Mouse (Mus musculus) embryonic facial prominence, embryonic 11.5 days (tissue): ENCODE measurements around the gene Rai14. TPM values are rescaled to one million over a fixed set of nuclear protein-coding genes. Genes with fewer than 3 reads are reported as not detected.
A peak's percentile ranks its signal among the peaks of the same experiment; 100 is the strongest.

Experiments used
- ATAC-seq: fragments of 200-750 bp; cut with Nextera tagmentation; replicated peaks from 2 replicates; pipeline ENCODE4 v1.8.0; 2017; ENCODE audit warnings: low read depth; ENCODE audit not compliant: insufficient number of reproducible peaks, low FRiP score, low TSS enrichment
- DNase-seq: peaks from one replicate; pipeline ENCODE4 v3.0.0-alpha.2; 2015; ENCODE audit warnings: low spot score
- H3K27ac ChIP-seq: fragments of 300-500 bp; sonication (generic); replicated peaks from 2 replicates; pipeline ENCODE4 v1.5.1; 2014; ENCODE audit warnings: mild to moderate bottlenecking, low read depth, low read length, control low read depth
- H3K27me3 ChIP-seq: fragments of 300-500 bp; sonication (generic); 2 replicates; pipeline ENCODE4 v1.6.1; 2014; ENCODE audit warnings: mild to moderate bottlenecking, low read length, moderate library complexity, mixed read lengths; ENCODE audit not compliant: control insufficient read depth, insufficient read depth
- H3K36me3 ChIP-seq: fragments of 300-500 bp; sonication (generic); replicated peaks from 2 replicates; pipeline ENCODE4 v1.6.1; 2014; ENCODE audit warnings: low read depth, mild to moderate bottlenecking, low read length, moderate library complexity, mixed read lengths; ENCODE audit not compliant: control insufficient read depth, insufficient read depth
- H3K4me1 ChIP-seq: fragments of 300-500 bp; sonication (generic); 2 replicates; pipeline ENCODE4 v1.6.1; 2014; ENCODE audit warnings: low read length, mixed read lengths; ENCODE audit not compliant: control insufficient read depth, insufficient read depth
- H3K4me2 ChIP-seq: fragments of 300-500 bp; sonication (generic); 2 replicates; pipeline ENCODE4 v1.6.1; 2014; ENCODE audit warnings: low read depth, mild to moderate bottlenecking, control low read depth, low read length, moderate library complexity
- H3K4me3 ChIP-seq: fragments of 300-500 bp; sonication (generic); 2 replicates; pipeline ENCODE4 v1.5.1; 2014; ENCODE audit warnings: low read depth, low read length, control low read depth
- H3K9ac ChIP-seq: fragments of 300-500 bp; sonication (generic); replicated peaks from 2 replicates; pipeline ENCODE4 v1.6.1; 2014; ENCODE audit warnings: mild to moderate bottlenecking, control low read depth, low read length
- H3K9me3 ChIP-seq: fragments of 300-500 bp; sonication (generic); replicated peaks from 2 replicates; pipeline ENCODE4 v1.6.1; 2016; ENCODE audit warnings: mild to moderate bottlenecking, low read length, inconsistent platforms, mixed read lengths; ENCODE audit not compliant: control insufficient read depth
- WGBS: fragments of 180-500 bp; shearing (Covaris S2); extraction: QIAGEN DNeasy Blood & Tissue Kit; methylation state at CpG from one replicate; pipeline ENCODE4 v1.1.7; 2014; 5-methylcytosine and 5-hydroxymethylcytosine counted together
- polyA plus RNA-seq: library from polyadenylated mRNA; unstranded; fragments of >200 nt; fragmentation: Nextera tagmentation; extraction: Ambion mirVana; gene quantifications from 2 replicates; pipeline ENCODE4 v1.2.1, GENCODE M21; 2014

Rai14 gene
- polyA plus RNA-seq, 1 experiment from 2014 or later, result 92.0 TPM

DNA sequence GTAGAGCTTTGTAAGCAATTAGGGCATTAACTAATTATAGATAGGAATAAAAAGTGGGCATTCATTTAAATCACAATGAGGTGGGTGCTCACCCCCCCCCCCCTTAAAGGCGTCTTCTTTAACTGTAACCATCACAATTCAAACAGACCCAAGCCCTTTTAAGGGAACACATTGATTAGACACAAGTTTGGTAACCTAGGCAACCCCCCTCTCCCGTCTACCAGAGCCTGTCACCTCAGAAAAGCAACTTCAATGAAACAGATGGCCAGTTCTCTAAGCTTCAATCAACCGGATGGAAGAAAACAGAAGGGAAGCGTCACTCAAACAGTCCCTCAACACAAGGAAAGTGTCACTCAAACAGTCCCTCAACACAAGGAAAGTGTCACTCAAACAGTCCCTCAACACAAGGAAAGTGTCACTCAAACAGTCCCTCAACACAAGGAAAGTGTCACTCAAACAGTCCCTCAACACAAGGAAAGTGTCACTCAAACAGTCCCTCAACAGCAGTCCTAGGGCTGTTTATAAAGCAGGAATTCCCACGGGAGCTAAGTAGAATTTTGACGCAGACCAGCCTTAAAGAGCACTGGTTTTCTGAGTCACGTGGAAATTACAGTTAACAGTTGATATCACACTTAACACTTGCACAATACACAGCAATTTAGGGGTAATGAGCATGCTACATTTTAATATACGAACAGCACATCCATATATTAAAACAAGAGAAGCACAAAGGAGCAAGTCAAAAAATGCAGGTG is 59.1 kb downstream of the Rai14 start:
- H3K9me3 ChIP-seq, result no peaks in the 10 kb centered on the region
- 36% methylated on average over 8 of the region's 8 CpGs for WGBS
- H3K9ac ChIP-seq, result no peak overlapping the region
- ATAC-seq (no peak), DNase-seq (peak; percentile 43)
- no peaks in the 10 kb centered on the region; the same call in 1 of the 2 replicates for H3K4me1 ChIP-seq
- H3K36me3 ChIP-seq, result no peaks in the 10 kb centered on the region
- no peak overlapping the region for H3K4me3 ChIP-seq
- no peak overlapping the region for H3K27ac ChIP-seq
- H3K4me2 ChIP-seq, result no peak overlapping the region
- H3K27me3 ChIP-seq, result no peaks in the 10 kb centered on the region

DNA sequence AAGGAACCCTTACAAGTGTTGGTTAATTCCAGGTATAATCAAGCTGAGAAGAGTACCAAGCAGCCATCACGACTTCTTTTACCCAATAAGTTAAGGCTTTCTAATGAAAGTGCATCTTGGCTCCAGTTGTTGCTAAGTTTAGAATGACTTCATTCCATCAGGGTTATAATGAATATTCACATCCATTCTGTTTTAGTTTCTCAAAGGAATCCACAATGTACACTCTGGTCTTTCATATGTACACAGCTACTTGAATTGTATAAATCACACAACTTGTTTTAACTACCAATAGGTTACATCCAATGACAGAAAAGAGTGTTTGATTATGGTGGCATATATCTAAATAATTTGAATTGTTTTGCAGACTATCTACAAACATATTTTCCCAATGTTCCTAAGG is 59.7 kb downstream of the Rai14 start:
- ATAC-seq, result no peak
- H3K9me3 ChIP-seq, result no peaks in the 10 kb centered on the region
- H3K36me3 ChIP-seq, result no peaks in the 10 kb centered on the region
- H3K4me3 ChIP-seq, result no peak overlapping the region
- 72% methylated on average over 1 of the region's 1 CpGs for WGBS
- no peak overlapping the region for H3K4me2 ChIP-seq
- H3K9ac ChIP-seq, result no peak overlapping the region
- no peak for DNase-seq
- no peaks in the 10 kb centered on the region for H3K27me3 ChIP-seq
- H3K27ac ChIP-seq, result no peak overlapping the region
- no peaks in the 10 kb centered on the region; the same call in 1 of the 2 replicates for H3K4me1 ChIP-seq

DNA sequence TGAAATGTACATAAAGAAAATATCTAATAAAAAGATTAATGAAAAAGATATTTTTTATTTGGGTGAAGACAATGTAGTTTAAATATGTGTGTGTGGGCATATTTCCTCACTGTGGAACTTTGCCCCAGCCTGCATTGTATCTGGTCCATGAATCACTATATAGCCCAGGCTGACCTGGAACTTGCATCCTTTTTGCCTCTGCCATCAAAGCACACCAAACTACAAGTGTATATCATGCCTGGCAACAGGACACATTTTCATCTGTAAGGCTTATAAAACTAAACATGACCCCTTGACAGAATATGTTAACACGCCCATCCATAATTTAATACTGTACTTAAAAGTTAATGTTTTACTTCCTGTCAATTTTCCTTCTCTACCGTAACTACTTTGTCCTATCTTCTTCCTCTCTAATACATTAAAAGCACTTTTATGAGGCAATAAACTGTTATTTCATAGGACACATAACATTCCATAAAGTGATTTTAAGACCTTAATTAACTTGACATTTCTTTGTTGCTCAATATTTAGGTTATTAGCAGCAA is 61.4 kb downstream of the Rai14 start:
- Histone ChIP-seq H3K9me3 (no peaks in the 10 kb centered on the region), H3K27ac (no peak overlapping the region), H3K4me3 (no peak overlapping the region), H3K4me2 (no peak overlapping the region), H3K36me3 (no peaks in the 10 kb centered on the region), H3K4me1 (peaks cover 2% of the 10 kb centered on the region; the same call in 1 of the 2 replicates), H3K27me3 (no peaks in the 10 kb centered on the region), H3K9ac (no peak overlapping the region)
- no peak for ATAC-seq
- DNase-seq, result no peak
- WGBS, result 81% methylated on average over 2 of the region's 2 CpGs

DNA sequence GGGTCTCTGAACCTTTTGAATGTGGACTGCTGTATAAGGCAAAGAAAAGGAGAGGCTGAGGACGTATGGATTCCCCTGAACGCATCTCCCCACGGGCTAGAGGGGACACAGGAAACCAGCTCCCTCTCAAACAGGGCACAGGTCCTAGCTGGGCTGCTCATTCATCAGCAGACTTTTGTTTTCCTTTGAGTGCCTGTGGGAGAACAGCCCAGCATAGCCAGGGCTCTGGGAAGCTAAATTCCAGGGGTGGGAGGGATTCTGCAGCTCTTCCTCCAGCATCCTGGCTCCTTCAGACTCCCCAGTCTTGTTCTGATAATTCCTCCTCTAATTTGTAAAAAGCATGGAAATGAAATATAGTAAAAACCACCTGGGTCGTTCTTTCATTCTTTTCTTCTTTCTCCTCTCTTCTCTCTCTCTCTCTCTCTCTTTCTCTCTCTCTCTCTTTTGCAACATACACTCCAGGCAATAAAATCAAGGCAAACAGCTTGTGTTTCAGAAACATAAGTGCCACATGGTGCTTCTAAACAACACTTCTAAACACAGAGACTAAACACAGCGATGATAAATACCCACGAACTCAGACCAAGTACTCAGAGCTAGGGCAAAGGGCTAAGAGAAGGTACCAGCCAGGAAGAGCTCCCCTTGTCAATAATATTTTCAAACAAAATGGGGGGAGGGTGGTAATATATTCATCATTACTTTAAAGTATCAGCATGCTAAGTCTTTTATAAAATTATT is 65.9 kb downstream of the Rai14 start:
- ATAC-seq (peak; percentile 94), DNase-seq (peak; percentile 79)
- 10% methylated on average over 6 of the region's 6 CpGs for WGBS
- H3K27me3 ChIP-seq, result no peaks in the 10 kb centered on the region
- no peaks in the 10 kb centered on the region for H3K36me3 ChIP-seq
- H3K4me3 ChIP-seq, result no peak overlapping the region
- no peak overlapping the region for H3K9ac ChIP-seq
- 0 out of 2 replicates have a peak overlapping the region, but pooled peaks have one; percentile 28 for H3K27ac ChIP-seq
- H3K9me3 ChIP-seq, result no peaks in the 10 kb centered on the region
- H3K4me1 ChIP-seq, result peaks cover 4% of the 10 kb centered on the region; the same call in 1 of the 2 replicates
- no peak overlapping the region; the same call in 1 of the 2 replicates for H3K4me2 ChIP-seq

DNA sequence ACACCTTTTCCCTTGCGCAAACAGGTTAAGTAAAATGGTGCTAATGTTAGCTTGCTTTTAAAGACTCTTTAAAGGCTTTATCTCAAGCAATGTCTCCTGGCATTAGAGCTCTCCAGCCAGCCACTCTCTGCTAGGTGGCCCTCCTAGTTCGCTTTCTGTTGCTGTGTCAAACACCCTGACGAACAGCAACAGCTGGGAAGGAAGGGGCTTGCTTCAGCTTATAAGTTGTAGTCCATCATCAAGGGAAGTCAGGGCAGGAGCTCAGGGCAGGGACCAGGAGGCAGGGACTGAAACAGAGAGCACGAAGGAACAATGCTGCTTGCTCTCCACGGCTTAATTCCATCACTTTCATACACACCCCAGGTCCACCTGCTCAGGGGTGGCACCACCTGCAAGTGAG is 68.1 kb downstream of the Rai14 start:
- no peak overlapping the region for H3K27ac ChIP-seq
- no peak overlapping the region for H3K9ac ChIP-seq
- DNase-seq (no peak), ATAC-seq (no peak)
- H3K36me3 ChIP-seq, result no peaks in the 10 kb centered on the region
- peaks cover 4% of the 10 kb centered on the region; the same call in 1 of the 2 replicates for H3K4me1 ChIP-seq
- H3K4me2 ChIP-seq, result no peak overlapping the region
- H3K27me3 ChIP-seq, result no peaks in the 10 kb centered on the region
- no peak overlapping the region for H3K4me3 ChIP-seq
- WGBS, result 72% methylated on average over 5 of the region's 5 CpGs
- no peaks in the 10 kb centered on the region for H3K9me3 ChIP-seq

DNA sequence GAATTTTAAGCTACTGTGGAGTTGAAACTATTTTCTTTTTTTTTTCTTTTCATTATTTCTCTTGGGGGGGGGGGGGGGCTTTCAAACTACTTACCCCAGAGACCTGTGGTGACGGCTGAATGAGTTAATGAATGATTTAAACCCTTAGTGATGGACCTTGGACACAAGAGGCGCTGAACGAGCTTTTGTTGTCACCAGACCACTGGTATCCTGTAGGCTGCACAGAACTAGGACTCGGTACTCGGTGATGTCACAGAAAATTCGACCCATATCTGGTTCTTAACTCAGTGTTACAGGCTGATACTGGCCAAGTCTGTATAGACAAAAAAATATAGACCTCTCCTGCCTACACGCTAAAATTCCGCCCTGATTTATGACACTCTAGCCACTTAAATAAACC is 69.3 kb downstream of the Rai14 start:
- WGBS, result 75% methylated on average over 8 of the region's 8 CpGs

DNA sequence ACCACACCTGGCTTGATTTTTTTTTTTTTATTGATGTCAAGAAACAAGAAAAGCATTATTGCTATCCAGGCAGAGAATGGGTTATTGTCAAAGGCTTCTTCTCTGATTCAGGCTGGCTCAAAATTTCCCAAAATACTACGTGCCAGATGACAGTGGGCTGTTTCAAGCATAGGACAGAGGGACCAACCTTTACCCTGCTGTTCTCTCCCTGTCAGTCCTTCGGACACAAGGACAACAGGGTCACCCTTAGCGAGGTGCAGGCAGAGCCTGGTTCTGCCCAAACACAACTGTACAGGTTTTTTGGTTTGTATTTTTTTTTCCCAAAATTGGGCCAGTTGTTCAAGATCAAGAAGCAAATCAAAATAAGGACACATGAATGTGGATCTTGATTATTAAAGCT is 70.6 kb downstream of the Rai14 start:
- DNase-seq, result no peak
- H3K4me3 ChIP-seq, result no peak overlapping the region

More for the DNA sequence above, 69.3 kb downstream of the Rai14 start:
- Histone ChIP-seq H3K36me3 (no peaks in the 10 kb centered on the region), H3K4me1 (peaks cover 4% of the 10 kb centered on the region; the same call in 1 of the 2 replicates), H3K27me3 (no peaks in the 10 kb centered on the region), H3K27ac (no peak overlapping the region), H3K9me3 (no peaks in the 10 kb centered on the region), H3K4me3 (no peak overlapping the region), H3K4me2 (no peak overlapping the region), H3K9ac (no peak overlapping the region)
- DNase-seq (no peak), ATAC-seq (no peak)

DNA sequence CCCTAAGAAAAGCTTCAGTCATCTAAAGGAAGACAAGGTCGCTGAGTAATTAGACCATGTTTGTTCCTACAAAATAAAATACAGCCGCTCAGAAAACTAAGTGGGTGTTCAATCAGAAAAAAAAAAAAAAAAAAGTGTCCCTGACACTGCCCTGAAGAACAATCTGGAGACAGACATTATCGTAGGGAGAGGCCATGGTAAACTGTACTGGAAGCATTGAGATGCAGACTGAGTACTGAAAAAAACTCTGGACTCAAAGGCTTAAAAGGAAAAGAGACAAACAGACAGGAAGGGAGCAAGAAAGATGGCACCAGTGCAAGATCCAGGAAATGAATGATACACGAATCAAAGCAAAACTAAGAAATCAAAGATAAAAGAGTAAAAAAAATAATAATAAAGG is 71.2 kb downstream of the Rai14 start:
- DNase-seq (no peak), ATAC-seq (no peak)
- WGBS, result 45% methylated on average over 4 of the region's 4 CpGs
- H3K4me3 ChIP-seq, result no peak overlapping the region
- H3K4me2 ChIP-seq, result no peak overlapping the region
- H3K4me1 ChIP-seq, result 0 out of 2 replicates have a peak, but pooled peaks cover 4% of the 10 kb centered on the region
- H3K36me3 ChIP-seq, result no peaks in the 10 kb centered on the region
- H3K9me3 ChIP-seq, result no peaks in the 10 kb centered on the region
- H3K9ac ChIP-seq, result no peak overlapping the region
- no peaks in the 10 kb centered on the region for H3K27me3 ChIP-seq
- no peak overlapping the region for H3K27ac ChIP-seq

More for the DNA sequence above, 70.6 kb downstream of the Rai14 start:
- H3K4me2 ChIP-seq, result no peak overlapping the region
- no peak overlapping the region for H3K27ac ChIP-seq
- ATAC-seq, result no peak
- no peaks in the 10 kb centered on the region for H3K9me3 ChIP-seq
- WGBS, result 81% methylated on average over 3 of the region's 3 CpGs
- no peak overlapping the region for H3K9ac ChIP-seq
- no peaks in the 10 kb centered on the region for H3K36me3 ChIP-seq
- no peaks in the 10 kb centered on the region for H3K27me3 ChIP-seq
- H3K4me1 ChIP-seq, result peaks cover 4% of the 10 kb centered on the region; the same call in 1 of the 2 replicates
